Mouse (Mus musculus) heart, embryonic 13.5 days (tissue): ENCODE measurements around the gene Alg9. TPM values are rescaled to one million over a fixed set of nuclear protein-coding genes. Genes with fewer than 3 reads are reported as not detected.

ENCODE experiments used
- ATAC-seq: fragments of 200-750 bp; cut with Nextera tagmentation; 2 replicates; pipeline ENCODE4 v1.8.0; 2017; ENCODE audit warnings: moderate TSS enrichment; ENCODE audit not compliant: insufficient number of reproducible peaks, low FRiP score, low TSS enrichment; ENCODE audit errors: extremely low read depth
- H3K27ac ChIP-seq: fragments of 300-500 bp; sonication (generic); replicated peaks from 2 replicates; pipeline ENCODE4 v1.5.1; 2015; ENCODE audit warnings: moderate library complexity, mild to moderate bottlenecking, inconsistent platforms
- H3K27me3 ChIP-seq: fragments of 300-500 bp; sonication (generic); replicated peaks from 2 replicates; pipeline ENCODE4 v1.6.1; 2015; ENCODE audit warnings: mild to moderate bottlenecking, inconsistent platforms
- H3K36me3 ChIP-seq: fragments of 300-500 bp; sonication (generic); 2 replicates; pipeline ENCODE4 v1.6.1; 2015; ENCODE audit warnings: mild to moderate bottlenecking, inconsistent platforms
- H3K4me1 ChIP-seq: fragments of 300-500 bp; sonication (generic); 2 replicates; pipeline ENCODE4 v1.6.1; 2015; ENCODE audit warnings: inconsistent platforms
- H3K4me2 ChIP-seq: fragments of 300-500 bp; sonication (generic); 2 replicates; pipeline ENCODE4 v1.6.1; 2015; ENCODE audit warnings: inconsistent platforms, mild to moderate bottlenecking, moderate library complexity
- H3K4me3 ChIP-seq: fragments of 300-500 bp; sonication (generic); 2 replicates; pipeline ENCODE4 v1.5.1; 2015; ENCODE audit warnings: moderate library complexity, mild to moderate bottlenecking, inconsistent platforms
- H3K9ac ChIP-seq: fragments of 300-500 bp; sonication (generic); 2 replicates; pipeline ENCODE4 v1.6.1; 2015; ENCODE audit warnings: inconsistent platforms, mild to moderate bottlenecking, moderate library complexity
- H3K9me3 ChIP-seq: fragments of 300-500 bp; sonication (generic); 2 replicates; pipeline ENCODE4 v1.6.1; 2016; ENCODE audit warnings: inconsistent platforms
- WGBS: fragments of 180-500 bp; shearing (Covaris S2); methylation state at CpG from one replicate; pipeline ENCODE4 v1.1.7; 2015; ENCODE audit warnings: mixed read lengths; 5-methylcytosine and 5-hydroxymethylcytosine counted together
- polyA plus RNA-seq: library from polyadenylated mRNA; unstranded; fragments of >200 nt; fragmentation: Nextera tagmentation; extraction: Ambion mirVana; gene quantifications from 2 replicates; pipeline ENCODE4 v1.2.1, GENCODE M21; 2015

Alg9 gene
- polyA plus RNA-seq, result 27.3 and 31.9 TPM in 2 replicates

DNA sequence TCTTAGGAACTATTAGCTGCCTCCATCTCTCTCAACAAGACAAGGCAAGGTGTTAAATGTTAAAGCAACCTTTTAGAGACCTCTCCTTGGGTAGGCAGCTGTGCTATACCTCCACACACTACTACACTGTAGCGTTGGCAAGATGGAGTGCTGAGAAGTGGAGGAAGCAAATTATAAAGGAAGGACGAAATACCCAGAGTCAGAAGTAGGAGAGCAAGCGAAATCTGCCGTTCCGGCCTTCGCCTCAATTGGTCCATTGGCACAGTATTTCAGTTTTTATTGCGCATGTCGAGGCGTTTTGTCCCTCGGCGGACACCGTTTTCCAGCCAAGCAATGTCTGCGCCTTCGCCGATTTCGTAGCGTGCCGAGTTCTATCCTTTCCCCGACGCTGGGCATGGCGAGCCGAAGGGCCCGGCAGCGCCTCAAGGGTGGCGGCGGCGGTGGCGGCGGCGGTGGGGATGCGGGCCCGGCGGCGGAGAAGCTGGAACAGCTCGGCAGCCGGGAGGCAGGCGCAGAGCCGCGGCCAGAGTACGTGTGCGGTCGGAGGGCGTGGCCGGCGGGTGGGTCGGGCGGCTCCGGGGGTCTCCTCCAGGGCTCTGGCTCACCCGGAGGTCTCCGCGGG lies at the start of gene Alg9, which contains the start of gene 1110032A03Rik:
Gene Alg9 (plus strand): TSS at position 29 of the 622 bp plus-strand sequence.
Gene 1110032A03Rik (minus strand): TSS at position 530 of the 622 bp plus-strand sequence.
- WGBS, result under 1% methylated on average over 31 of the region's 51 CpGs

DNA sequence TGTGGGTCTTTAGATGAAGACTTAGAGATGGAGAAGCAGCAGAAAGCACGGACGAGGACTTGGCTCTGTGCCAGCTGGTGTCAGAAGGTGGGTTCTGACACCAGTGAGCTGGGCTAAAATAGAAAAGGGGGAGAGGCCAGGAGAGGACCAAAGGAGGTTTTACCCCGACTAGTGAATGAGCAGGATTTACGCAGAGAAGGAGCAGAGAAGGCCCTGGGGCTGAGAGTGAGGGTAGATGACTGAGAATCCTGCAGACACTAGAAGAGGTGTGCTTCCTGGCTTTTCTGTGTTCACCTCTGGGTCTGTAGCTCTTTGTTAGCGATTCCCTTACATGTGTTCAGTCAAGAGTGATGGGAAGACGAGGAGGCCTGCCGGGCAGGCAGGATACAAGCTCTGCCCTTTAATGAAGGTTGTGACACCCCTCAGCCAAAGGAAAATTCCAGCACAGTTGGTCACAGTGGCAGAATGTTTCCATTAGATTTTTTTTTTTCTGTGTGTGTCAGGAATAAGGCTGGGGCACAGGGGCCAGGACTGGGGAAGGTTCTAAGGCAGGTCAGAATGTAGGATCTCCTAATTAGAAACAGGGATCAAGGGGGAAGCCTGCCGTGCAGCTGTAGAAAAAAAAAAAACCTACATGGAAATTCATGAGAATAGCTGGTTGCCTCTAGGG lies 48.8 kb upstream of the Alg9 start:
- no peak for ATAC-seq
- Histone ChIP-seq H3K4me3 (peak overlapping the region; percentile 70), H3K9ac (peak overlapping the region; percentile 91), H3K36me3 (no peaks in the 10 kb centered on the region), H3K27ac (peak overlapping the region; percentile 94), H3K4me1 (peaks cover 72% of the 10 kb centered on the region), H3K4me2 (peak overlapping the region; percentile 93), H3K9me3 (no peaks in the 10 kb centered on the region), H3K27me3 (no peaks in the 10 kb centered on the region)
- WGBS, result 36% methylated on average over 8 of the region's 8 CpGs

More for the DNA sequence above, at the start of gene Alg9, which contains the start of gene 1110032A03Rik:
- Histone ChIP-seq H3K4me2 (peak within 1 kb of the TSS; percentile 86), H3K4me1 (peaks cover 21% of the 10 kb centered on the region), H3K27me3 (no peaks in the 10 kb centered on the region), H3K4me3 (peak within 1 kb of the TSS; percentile 97), H3K9ac (peak within 1 kb of the TSS; percentile 97), H3K36me3 (peaks cover 42% of the 10 kb centered on the region), H3K27ac (peak within 1 kb of the TSS; percentile 70), H3K9me3 (no peaks in the 10 kb centered on the region)
- peak; percentile 65; the same call in 1 of the 2 replicates for ATAC-seq

DNA sequence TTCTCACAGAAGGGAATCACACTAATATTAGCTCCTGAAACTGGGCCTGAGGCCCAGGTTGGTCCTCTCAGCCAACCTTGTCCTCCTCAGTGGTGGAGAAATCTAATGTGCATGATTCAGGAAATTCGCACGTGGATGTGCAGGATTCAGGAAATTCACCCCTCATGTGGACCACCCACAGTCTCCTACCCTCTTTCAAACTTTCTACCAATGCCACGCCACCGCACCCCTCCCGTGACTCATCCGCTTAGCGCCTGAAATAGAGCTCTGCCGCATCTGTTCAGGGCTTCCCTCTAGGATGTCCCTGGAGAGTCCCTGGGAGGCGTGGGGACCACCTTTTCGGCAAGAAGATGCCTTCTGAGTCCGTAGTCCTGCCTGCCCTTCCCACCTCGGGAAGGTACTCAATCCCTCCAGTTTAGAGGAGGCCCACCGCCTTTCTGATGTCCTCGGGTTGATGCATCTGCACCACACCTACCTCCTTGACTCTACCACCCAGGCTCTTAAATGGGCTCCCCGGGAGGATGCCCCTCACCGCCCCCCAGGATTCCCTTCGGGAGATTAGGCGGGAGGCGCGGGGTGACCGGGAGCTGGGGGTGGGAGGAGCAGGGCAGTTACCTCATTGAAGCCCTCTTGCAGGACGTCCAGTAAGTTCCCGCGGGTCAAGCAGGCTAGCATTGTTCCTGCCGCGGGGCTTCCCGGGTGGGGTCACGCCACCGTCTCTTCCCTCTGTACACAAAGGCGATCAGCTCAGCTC lies 47.5 kb upstream of the Alg9 start:
- peak overlapping the region; percentile 94 for H3K27ac ChIP-seq
- no peak for ATAC-seq
- peak overlapping the region; percentile 91 for H3K9ac ChIP-seq
- H3K4me2 ChIP-seq, result peak overlapping the region; percentile 93
- H3K4me1 ChIP-seq, result peaks cover 60% of the 10 kb centered on the region
- 5% methylated on average over 30 of the region's 30 CpGs for WGBS
- H3K9me3 ChIP-seq, result no peaks in the 10 kb centered on the region
- no peaks in the 10 kb centered on the region for H3K36me3 ChIP-seq
- no peaks in the 10 kb centered on the region for H3K27me3 ChIP-seq
- H3K4me3 ChIP-seq, result peak overlapping the region; percentile 70

DNA sequence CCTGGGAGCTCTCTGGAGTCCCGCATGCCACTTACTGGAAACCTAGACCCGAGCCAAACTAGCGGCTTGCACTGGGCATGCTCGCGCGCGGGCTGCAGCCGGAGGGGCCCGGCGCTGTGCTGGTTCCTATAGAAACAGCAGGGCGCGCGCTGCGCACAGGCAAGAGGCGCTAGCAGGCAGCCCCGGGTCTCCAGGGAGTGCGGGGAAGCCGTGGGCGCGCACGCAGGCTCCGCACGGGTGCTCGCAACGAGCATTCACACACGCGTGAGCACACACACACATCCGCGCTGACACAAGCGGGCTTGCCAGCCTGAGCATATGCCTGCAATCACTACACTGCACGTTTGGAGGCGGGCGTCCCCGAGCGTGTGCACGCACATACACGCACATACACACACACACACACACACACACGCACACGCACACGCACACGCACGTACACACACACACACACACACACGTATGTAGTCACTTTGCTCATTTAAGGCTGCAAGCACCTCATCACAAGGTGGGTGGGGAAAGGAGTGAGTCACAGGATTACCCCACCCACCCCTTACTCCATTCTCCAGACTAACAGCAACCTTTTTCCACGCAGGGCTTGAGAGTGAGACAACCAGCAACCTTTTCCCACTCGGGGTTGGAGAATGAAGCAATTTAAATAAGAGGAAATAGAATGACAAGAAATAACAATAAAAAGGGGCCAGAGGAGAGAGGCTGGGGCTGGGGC lies 46.7 kb upstream of the Alg9 start:
- Histone ChIP-seq H3K4me1 (peaks cover 52% of the 10 kb centered on the region), H3K9ac (peak overlapping the region; percentile 91), H3K9me3 (no peaks in the 10 kb centered on the region), H3K4me2 (peak overlapping the region; percentile 93), H3K27me3 (no peaks in the 10 kb centered on the region), H3K27ac (peak overlapping the region; percentile 94), H3K36me3 (no peaks in the 10 kb centered on the region), H3K4me3 (peak overlapping the region; percentile 70)
- under 1% methylated on average over 45 of the region's 45 CpGs for WGBS
- peak; percentile 69; the same call in 1 of the 2 replicates for ATAC-seq

DNA sequence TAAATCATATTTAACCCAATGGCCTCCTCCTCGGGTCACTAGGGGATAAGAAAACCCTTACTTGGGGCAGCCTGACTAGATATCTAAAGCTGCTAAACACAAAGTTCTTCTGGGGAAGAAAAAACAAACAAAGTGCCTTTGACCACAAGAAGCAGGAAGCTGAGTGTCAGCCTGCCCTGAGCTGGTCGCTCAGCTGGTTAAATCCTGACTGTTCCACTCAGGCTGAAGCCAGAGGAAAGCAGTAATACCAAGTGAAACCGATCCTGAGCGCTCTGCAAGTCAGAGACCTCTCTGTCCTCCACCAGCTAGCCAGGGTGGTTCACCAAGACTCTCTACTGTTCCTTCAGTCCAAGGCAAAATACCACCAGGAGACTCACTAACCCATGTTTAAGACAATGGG lies 45.2 kb upstream of the Alg9 start:
- Histone ChIP-seq H3K4me3 (no peak overlapping the region), H3K27ac (no peak overlapping the region)

DNA sequence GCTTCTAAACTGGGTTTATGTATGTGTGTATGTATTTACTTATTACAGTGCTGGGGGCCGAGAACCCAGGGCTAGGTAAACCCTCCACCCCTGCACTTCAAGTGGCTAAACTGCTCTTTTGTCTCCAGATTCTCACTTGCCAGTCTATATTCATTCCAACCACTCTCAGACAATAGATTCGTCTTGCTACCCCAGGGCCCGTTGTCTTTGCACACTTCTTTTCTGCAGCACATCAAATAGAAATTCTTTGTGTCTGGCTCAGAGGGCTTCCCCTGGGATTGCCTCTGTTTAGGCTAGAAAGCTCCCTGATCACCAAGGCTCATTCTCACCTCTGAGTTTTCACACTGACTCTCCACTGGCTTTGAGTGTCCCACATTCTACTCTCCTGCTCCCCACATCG lies 42.3 kb upstream of the Alg9 start:
- ATAC-seq, result no peak
- Histone ChIP-seq H3K4me1 (peaks cover 11% of the 10 kb centered on the region), H3K27me3 (no peaks in the 10 kb centered on the region), H3K36me3 (no peaks in the 10 kb centered on the region), H3K9me3 (no peaks in the 10 kb centered on the region), H3K27ac (no peak overlapping the region), H3K9ac (no peak overlapping the region), H3K4me3 (no peak overlapping the region), H3K4me2 (no peak overlapping the region)
- 27% methylated on average over 4 of the region's 4 CpGs for WGBS

More for the DNA sequence above, 45.2 kb upstream of the Alg9 start:
- no peaks in the 10 kb centered on the region for H3K27me3 ChIP-seq
- no peak overlapping the region for H3K4me2 ChIP-seq
- H3K9me3 ChIP-seq, result no peaks in the 10 kb centered on the region
- no peaks in the 10 kb centered on the region for H3K36me3 ChIP-seq
- 44% methylated on average over 4 of the region's 4 CpGs for WGBS
- H3K9ac ChIP-seq, result 0 out of 2 replicates have a peak overlapping the region, but pooled peaks have one; percentile 19
- ATAC-seq, result no peak
- peaks cover 37% of the 10 kb centered on the region for H3K4me1 ChIP-seq

DNA sequence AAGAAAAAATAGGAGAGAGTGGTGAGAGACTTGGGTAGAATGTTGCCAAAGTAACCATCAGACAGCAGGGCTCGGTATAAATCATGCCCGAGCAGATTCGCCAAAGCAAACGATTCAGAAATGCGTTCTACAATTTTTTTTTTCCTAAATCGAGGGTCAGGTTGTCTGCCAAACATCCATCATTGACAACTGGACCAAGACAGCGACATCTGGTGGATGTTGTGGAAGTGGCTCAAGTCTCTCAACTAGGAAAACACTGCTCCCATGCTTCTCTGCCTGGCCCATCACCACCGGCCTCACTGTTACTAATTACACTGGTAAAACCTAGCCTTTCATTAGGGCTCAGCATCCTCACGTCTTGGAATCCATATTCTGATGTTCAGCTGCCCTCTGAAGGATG lies 39.8 kb upstream of the Alg9 start:
- Histone ChIP-seq H3K4me3 (no peak overlapping the region), H3K27ac (no peak overlapping the region), H3K36me3 (no peaks in the 10 kb centered on the region), H3K27me3 (no peaks in the 10 kb centered on the region), H3K9ac (no peak overlapping the region), H3K4me1 (peaks cover 17% of the 10 kb centered on the region), H3K4me2 (peak overlapping the region; percentile 40; the same call in 1 of the 2 replicates), H3K9me3 (no peaks in the 10 kb centered on the region)
- no peak for ATAC-seq
- 2% methylated on average over 9 of the region's 9 CpGs for WGBS

DNA sequence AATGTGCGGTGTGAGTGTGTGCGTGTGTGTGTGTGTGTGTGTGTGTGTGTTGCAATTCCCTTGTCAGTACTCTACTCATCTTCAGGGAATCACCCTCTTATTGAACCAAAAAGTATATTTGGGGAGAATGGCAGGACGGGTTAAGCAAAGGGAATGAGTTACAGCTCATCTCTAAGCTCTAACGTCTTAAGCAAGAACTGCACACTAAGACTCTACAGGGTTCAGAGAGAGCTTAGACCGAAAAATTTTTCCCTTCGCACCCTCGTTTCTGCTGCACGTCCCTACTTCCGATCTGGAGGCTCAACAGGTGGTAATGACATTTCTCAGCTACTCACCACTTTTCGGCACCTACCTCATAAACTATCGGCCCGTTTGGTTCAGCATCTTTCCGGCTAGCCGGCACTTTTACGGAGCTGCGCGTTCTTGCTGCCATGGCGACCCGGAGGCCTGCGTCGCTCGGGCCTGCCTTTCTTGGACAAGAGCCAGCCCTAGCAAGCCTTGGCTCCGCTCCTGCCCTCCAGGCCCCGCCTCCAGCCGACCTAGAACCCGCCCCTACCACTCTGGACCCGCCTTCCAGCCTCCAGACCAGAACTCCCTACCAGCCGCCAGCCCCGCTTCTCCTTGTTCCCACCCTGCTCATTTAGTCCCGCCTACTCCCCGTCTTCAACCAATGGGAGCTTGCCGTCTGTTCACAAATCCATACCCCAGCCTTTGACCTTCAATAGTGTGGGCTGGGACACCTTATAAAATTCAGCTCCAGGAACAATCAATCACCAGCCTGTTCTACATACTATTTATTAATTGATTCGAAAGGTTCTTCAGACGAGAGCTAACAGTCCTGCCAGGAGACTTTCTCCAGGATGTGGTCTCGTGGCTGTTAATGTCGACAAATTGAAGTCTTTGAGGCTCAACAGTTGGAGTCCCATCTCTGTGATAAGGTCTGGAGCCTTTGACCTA lies 35.6 kb upstream of the Alg9 start, which contains the start of gene Dixdc1:
Gene Dixdc1 (minus strand): TSS at position 604 of the 957 bp plus-strand sequence.
- Histone ChIP-seq H3K27me3 (no peaks in the 10 kb centered on the region), H3K27ac (peak within 1 kb of the TSS; percentile 63), H3K4me2 (peak within 1 kb of the TSS; percentile 71), H3K36me3 (0 out of 2 replicates have a peak, but pooled peaks cover 3% of the 10 kb centered on the region), H3K4me1 (peaks cover 30% of the 10 kb centered on the region), H3K9me3 (no peaks in the 10 kb centered on the region), H3K9ac (peak within 1 kb of the TSS; percentile 45; the same call in 1 of the 2 replicates), H3K4me3 (peak within 1 kb of the TSS; percentile 44)
- 11% methylated on average over 36 of the region's 36 CpGs for WGBS
- ATAC-seq, result peak; percentile 90

DNA sequence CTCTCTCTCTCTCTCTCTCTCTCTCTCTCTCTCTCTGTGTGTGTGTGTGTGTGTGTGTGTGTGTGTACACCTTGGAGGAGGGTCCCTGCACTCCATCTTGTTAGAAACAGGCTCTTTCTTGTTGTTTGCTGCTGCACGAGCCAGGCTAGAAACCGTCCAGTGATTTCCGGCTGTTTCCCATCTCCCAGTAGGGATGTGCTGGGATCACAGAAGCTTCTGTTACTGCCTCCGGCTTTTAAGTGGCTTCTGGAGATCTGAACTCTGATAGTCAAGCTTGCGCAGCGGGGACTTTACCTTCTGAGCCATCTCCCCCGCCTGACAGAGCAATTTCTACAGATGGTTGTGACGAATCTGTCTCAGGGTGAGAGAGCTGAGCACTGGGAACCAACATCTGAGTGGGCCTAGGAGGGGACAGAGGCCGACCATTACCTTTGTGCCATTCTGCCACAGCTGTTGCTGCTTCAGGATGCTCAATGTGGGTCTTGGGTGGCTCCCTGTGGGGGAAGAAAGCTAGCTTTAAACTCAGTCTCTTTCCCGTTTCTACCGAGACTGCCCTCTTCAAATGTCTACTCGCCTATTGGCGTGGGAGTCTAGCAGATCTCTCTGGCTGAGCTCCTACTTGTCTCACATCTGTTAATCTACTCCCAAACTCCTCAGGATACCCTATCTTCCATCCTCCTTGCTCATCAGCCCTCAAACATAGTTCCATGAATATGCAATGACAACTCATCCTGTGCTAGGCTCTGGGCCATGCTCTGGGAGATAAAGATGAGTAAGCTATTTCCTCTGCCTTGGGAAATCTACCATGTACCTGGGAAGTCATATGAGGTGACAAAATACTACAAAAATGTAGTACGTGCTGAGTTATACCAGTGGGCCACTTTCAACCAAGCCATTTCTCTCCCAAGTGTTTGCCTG lies 33.7 kb upstream of the Alg9 start:
- ATAC-seq, result no peak
- H3K4me3 ChIP-seq, result no peak overlapping the region
- H3K4me1 ChIP-seq, result peaks cover 36% of the 10 kb centered on the region
- H3K4me2 ChIP-seq, result no peak overlapping the region
- H3K27ac ChIP-seq, result no peak overlapping the region
- no peaks in the 10 kb centered on the region for H3K27me3 ChIP-seq
- 78% methylated on average over 14 of the region's 14 CpGs for WGBS
- 0 out of 2 replicates have a peak, but pooled peaks cover 3% of the 10 kb centered on the region for H3K36me3 ChIP-seq
- H3K9ac ChIP-seq, result no peak overlapping the region
- no peaks in the 10 kb centered on the region for H3K9me3 ChIP-seq
